In the genomic region with DNA sequence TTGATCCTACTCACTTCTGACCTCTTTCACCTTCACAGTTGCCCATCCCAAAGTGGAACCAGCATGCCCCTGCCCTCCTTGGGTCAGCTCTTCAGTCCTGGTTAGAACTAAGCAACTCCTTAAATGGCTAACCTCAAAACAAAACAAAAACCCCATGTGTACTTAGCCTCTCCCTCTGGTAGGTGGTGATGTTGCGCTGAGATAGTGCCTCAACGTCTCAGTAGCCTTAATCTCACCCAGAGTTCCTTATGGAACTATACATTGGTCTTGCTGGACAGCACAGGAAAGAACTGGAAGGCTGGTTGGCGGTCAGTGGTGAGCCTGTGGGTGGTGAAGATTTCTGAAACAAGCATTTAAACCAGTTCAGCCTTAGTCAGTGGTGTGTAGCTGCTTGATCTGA, we compare ENCODE assay signal across 18 mouse cellular contexts.
"Had no signal": no experiment of that assay in that cellular context is flagged by ENCODE, and none has a peak within 500 bp of the region (broad histone marks: within the 10 kb centered on the region; RNA-seq: fewer than 3 reads in every experiment).

No protein-coding gene starts in this region.

- H3K27me3 ChIP-seq: liver, embryonic 15.5 days; midbrain, embryonic 12.5 days; neural tube, embryonic 12.5 days; stomach, embryonic 15.5 days had no signal

- H3K9ac ChIP-seq: liver, embryonic 15.5 days; liver, postnatal 0 days; midbrain, embryonic 12.5 days; neural tube, embryonic 12.5 days; stomach, embryonic 15.5 days had no signal

- H3K9me3 ChIP-seq: liver, embryonic 15.5 days; midbrain, embryonic 10.5 days; midbrain, embryonic 12.5 days; neural tube, embryonic 12.5 days; stomach, embryonic 15.5 days had no signal

- DNase-seq: liver, postnatal 0 days; lung, adult 2 months; lung, postnatal 10 days; lung, postnatal 36 days; midbrain, embryonic 14.5 days; right cerebral cortex, postnatal 14 days; thymus, adult 2 months; thymus, postnatal 25 days; thymus, postnatal 4 days had no signal

- H3K4me1 ChIP-seq: liver, embryonic 15.5 days; midbrain, embryonic 10.5 days; midbrain, embryonic 12.5 days; neural tube, embryonic 12.5 days; stomach, embryonic 15.5 days had no signal

- H3K4me2 ChIP-seq: liver, embryonic 15.5 days; midbrain, embryonic 12.5 days; neural tube, embryonic 12.5 days; stomach, embryonic 15.5 days had no signal

- H3K27ac ChIP-seq: liver, embryonic 15.5 days; macrophage; midbrain, embryonic 10.5 days; midbrain, embryonic 12.5 days; neural tube, embryonic 12.5 days; stomach, embryonic 15.5 days; stomach, postnatal 0 days had no signal

- H3K36me3 ChIP-seq: liver, embryonic 15.5 days; midbrain, embryonic 10.5 days; midbrain, embryonic 12.5 days; neural tube, embryonic 12.5 days; stomach, embryonic 15.5 days had no signal

- H3K4me3 ChIP-seq: liver, embryonic 15.5 days; midbrain, embryonic 10.5 days; midbrain, embryonic 12.5 days; myocyte; neural tube, embryonic 12.5 days; stomach, embryonic 15.5 days had no signal

- ATAC-seq: liver, postnatal 0 days; midbrain, embryonic 16.5 days had no signal
